Mouse (Mus musculus): Measurements from ENCODE around the gene Padi6.

Gene Padi6

GRCm38 (mm10) chr4:140684881-140685303, 57.6 kb downstream of the Padi6 start:
- DNase-seq (ENCODE audit: low spot score in 2 of 2), result no peak

DNA sequence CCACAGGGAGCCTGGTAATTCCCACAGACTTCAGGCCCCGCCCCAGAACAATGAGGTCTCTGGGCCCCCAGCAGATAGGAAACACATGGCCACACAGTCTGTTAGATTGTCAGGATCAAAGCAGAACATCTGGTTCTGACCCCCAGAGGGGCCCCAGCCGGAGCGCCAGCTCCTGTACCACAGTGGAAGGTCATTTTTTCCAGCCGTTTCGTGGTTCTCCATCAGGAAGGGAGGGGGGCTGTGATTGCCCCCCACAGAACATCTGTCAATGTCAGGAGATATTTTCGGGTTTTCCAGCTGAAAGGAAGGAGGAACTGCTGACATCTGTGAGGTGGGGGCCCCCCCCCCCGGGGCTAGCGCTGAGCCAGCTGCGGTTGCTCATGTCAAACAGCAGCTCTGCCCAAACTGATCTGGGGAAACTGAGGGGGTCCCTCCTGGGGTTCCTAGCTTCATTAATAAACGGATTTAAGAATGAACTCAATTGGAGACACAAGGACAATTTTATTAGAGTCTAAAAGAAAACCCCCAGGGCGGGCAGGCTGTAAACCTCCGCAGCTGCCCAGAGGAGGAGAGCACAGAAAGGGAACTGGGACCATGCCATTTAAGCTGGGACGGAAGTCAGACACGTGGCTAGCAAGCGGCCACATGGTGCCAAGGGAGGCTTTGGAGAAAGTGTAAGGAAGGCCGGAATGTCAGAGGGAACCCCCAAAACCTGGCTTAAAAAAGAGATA, 58.1 kb downstream of the Padi6 start:
- DNase-seq (ENCODE audit: low spot score in 2 of 2), result no peak

GRCm38 (mm10) chr4:140683608-140684007, 58.8 kb downstream of the Padi6 start:
- no peak for DNase-seq (ENCODE audit: low spot score in 2 of 2)

- no peak for DNase-seq (ENCODE audit: low spot score in 2 of 2)
Observed at GRCm38 (mm10) chr4:140680731-140681397, 61.6 kb downstream of the Padi6 start.

DNA sequence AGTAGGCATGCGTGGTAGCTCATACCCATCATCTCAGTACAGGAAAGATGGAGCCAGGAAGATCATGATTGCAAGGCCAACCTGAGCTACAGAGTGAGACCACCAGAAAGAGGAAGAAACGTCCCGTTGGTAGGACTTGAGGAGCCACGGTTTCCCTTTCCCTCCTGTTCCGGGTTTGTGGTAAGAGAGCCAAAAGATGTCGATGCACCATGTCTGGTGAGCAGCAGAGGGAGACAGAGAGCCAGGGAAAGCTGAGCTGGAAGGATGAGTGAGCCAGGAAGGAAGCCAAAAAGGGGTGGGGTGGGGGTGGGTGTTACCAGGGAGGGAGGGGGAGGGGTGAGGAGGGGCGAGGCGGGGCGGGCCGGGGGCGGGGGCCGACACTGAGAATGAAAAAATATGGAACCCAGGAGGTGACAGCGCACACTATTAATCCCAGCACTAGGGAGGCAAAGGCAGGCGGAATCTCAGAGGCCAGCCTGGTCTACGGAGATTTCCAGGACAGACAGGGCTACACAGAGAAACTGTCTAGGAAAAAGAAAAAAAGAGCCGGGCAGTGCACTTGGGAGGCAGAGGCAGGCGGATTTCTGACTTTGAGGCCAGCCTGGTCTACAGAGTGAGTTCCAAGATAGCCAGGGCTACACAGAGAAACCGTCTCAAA, 62.6 kb downstream of the Padi6 start:
- peak in 1 of 2 experiments; percentile 74 for DNase-seq (ENCODE audit: low spot score in 2 of 2)

DNA sequence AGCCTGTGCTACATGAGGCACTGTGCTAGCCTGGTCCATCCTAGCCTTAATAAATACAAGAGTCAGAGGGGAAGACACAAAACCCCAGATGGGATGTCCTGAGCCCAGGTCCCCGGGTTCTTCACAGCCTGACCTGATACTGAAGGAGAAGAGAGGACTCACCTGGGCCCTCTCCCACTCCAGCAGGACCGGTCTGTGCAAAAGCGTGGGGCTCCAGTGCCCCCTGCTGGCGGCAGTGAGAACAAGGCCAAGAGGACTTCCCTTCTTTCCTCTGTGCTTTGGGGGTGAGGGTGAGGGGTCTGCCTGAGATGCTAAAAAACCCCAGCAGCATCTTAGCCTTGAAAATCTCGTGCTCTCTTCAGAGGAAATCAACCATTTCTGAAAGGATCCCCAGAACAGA, 63.4 kb downstream of the Padi6 start:
- no peak for DNase-seq (ENCODE audit: low spot score in 2 of 2)
